Mouse (Mus musculus) CD4-positive, CD25-positive, alpha-beta regulatory T cell, adult 2 months (primary cell): ENCODE measurements around the gene Sp7.
A peak's percentile ranks its signal among the peaks of the same experiment; 100 is the strongest.

Source experiments
- DNase-seq: peaks from one replicate; pipeline ENCODE4 v3.0.0-alpha.2; 2012; ENCODE audit warnings: low read depth, low spot score

Sp7 gene

DNA sequence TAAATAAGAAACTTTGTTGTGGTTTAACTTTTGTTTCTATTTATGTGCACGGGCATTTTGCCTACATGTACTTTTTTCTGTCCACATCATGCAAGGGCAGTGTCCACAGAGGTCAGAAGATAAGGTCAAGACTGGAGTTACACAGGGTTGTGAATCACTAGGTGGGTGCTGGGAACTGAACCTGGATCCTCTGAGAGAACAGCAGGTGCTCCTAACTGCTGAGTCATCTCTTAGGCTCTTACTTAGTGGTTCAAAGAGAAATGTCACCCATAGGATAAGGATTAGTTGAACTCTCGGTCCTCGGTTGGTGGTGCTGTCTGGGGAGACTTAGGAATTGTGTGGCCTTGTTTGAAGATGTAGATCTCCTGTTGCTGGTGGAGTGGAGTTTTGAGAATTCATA, 22.0 kb upstream of the Sp7 start:
- DNase-seq: no peak

DNA sequence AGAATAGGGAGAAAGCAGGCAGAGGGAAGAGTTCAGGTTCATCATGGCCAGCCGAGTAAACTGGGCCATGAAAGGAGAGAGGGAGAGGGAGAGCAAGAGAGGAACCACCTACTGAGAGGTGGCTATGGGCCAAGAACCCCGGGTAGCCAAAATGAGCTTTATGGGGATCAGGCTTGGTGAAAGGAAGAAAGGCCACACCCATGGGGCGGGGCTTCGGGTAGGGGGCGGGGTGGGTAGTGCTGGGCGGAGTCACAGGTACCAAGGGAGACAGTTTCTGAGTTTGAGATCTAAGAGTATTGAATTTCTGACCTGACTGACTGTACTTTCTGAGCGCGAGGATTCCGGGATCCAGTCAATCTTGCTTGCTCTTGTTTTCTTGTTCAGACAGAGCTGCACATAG, 19.7 kb upstream of the Sp7 start:
- peak; percentile 31 for DNase-seq

DNA sequence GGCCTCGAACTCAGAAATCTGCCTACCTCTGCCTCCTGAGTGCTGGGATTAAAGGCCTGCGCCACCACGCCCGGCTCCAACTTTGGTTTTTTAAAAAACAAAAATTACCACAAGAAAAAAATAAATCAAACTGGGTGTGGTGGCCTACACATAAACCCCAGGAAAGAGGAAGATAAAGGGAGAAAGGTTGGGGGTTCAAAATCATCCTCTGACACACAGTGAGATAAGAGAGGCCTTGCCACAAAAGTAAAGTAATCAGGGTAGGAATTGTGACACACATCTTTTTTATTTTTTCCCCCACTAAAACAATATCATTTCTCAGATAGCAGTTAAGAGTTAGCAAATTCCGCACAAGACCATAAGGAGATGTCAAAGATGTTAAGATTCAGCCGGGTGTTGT, 16.7 kb upstream of the Sp7 start:
- no peak for DNase-seq

DNA sequence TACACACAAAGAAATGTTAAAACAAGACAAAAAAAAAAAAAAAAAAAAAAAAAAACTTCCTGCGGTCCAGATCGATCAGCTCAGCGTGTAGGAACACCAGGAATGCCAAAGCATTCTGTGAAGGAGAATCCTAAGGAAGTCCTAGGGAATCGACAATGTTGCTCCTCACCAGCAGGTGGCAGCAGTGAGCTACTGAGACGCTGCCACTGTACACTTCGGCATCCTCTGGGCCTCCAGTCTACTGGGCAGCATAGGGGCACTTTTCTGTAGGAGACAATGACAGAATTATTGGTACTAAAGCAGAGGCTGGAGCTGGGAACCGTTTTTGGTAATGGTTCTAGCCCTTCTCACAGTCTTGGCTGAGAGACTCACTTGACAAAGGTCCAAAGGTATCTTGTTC, 14.6 kb upstream of the Sp7 start:
- DNase-seq: peak; percentile 87

DNA sequence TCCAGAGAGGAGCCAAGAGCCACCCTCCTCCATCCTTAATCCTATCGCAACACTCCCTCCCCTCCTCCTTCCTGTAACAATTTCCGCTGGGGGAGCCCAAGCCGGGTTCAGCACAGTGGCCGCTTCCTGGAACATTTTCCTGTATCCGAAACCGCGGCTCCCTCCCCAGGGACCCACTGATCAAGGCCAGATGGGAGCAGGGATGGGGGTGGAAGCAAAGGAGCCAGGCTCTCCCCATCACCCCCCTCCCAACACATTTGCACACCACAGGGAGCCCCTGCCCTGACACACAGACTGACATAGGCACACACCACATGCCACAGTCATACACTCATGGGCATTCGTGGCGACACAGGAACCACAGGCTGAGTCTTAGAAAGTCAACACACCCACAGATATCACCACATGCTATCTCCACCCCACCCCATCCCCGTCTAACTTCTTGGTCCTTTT, 10.9 kb upstream of the Sp7 start:
- peak; percentile 42 for DNase-seq

DNA sequence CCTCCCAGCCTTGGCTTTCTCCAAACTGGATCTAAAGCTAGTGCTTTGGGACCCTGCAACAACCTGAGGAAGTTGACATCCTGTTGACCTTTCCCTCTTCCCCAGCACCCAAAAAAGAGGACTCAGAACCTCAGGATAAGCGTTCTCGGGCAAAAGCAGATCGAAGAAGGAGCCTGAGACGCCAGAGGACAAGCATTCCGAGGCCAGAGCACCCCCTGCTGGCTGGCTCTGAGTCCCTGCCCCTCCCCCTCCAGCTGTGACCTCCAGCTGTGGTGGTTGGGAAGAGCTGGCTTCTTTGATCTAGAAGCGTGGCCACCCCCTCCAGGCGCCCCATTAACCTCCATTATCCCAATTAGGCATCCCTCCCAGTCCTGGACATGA, 10.2 kb upstream of the Sp7 start:
- peak; percentile 90 for DNase-seq

DNA sequence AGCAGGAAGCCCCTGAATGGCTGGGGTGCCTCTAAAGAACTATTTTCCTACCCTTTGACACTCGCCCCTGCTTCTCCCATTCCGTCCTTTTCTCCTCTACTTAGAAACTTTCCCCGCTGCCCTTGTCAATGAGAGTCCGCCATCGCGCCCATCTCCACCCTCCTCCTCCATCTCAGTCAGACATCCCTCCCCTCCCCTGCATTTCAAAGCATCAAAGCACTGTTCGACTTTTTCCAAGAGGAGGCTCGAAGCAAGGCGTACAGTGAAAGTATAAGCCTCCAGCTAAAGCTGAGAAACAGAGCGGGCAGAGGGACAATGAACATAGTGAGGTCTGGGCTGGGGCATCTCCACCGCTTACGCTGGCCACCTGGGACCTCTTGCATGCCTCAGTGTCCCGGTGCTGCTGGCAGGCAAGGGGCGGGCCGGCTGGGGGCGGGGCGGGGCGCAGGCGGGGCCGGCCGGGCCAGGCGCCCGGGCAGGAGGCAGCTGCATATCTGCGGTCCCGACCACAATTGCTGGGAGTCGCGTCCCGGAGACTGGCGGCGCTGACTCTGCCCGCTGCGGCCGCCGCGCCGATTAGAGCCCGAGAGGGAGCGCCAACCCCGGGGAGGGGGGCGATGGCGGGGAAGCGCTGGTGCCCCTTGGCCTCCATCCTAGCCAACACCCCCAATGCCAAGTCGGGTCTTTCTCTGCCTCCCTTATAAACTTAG, 9.6 kb upstream of the Sp7 start:
- DNase-seq: peak; percentile 68

DNA sequence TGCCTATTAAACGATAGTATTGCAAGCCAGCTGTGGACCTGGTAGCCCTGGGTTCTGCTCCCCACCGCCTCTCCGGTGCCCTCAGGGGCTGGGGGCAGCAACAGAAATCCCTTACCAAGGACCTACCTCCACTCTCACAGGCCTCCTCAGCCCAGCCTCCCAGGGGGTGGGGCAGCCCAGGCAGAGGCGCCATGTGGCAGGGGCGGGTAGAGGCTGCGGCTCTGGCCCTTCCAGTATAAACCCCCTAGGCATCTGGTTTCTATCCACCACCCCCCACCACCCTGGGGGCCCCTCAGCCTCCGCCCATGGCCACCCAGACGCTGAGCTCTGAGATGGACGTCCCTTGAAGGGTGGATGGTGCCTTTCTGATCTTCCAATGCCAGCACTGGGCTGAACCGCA, 3.7 kb upstream of the Sp7 start:
- DNase-seq: no peak

DNA sequence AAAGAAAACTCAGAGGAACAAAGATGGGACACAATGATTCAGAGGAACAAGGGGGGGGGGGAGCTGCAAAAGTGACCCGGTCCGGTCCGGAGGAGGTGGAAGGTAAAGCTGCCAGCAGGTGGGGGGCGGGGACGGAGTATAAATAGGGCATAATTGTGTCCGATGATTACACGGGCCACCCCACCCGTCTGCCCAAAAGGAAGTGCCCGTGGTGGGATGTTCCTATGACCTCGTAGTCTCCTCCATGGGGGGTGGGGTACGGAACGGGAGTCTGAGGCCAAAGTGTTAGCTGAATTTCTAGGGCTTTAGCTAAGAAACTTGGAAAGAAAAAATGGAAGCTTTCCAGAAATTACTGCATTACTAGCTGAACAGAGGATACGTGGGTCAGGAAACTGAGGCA, 3.0 kb upstream of the Sp7 start:
- no peak for DNase-seq

DNA sequence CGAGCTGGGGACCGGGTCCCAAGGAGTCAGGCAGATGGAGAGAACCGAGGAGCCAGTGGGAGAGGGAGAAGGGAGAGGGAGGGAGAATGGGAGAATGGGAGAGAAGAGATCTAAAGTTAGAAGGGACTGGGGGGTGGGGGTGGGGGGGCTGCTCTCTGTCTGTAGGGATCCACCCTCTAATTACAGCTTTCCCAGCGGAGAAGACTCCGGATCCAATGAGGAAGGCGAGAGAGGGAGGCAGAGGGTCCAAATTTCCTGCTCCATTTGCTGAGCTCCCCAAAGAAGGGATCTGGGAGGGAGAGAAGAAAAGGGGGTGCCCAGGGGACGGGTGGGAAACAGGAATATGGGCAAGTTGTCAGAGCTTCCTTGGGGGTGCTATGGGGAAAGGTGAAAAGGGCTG, 744 bp downstream of the Sp7 start:
- no peak for DNase-seq

DNA sequence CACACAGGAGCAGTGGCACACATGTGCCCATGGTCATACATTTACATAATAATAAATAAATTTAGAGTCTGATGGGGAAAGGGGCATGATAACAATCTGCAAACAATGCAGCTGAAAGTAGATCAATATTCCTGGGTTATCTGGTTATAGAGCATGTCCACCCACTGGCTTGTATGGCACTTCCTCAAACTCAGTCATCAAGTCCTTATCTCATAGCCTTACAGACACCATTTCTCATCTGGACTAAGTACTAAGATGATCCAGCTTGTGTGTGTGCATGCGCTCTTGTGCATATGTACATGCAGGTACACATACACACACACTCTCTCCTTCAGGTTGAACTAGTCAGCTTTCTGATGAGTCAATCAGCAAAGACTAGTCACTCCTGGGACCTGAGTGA, 2.3 kb downstream of the Sp7 start:
- no peak for DNase-seq

DNA sequence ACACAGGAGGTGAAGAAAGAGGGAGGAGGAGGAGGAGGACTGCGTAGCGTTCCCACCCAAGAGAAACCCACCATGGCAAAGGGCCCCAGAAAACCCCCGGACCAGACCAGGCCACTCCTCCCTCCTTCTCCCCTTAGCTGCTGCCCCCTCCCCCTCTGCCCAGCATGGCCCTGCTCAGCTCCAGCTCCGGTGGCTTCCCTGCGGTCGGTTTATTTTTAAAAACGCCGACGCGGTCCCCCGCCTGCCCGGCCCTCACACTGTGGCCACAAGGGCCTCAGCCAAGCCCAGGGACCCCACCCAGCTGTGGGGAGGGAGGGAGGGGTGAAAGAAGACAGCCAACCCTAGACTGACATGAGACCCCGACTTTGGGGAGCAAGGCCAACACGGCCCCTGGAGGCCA, 4.3 kb downstream of the Sp7 start:
- DNase-seq: no peak

DNA sequence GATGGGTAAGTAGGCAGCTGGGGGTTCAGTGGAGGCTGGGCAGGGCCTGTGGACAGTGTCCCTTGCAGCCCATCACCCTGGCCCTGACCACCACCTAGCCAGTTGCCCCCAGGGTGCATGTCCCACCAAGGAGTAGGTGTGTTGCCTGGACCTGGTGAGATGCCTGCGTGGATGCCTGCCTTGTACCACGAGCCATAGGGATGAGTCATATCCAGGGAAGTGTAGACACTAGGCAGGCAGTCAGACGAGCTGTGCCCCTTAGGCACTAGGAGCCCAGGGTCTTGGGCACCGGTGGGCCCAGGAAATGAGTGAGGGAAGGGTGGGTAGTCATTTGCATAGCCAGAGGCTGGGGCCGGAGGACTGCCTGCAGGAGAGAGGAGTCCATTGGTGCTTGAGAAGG, 8.1 kb downstream of the Sp7 start:
- no peak for DNase-seq

DNA sequence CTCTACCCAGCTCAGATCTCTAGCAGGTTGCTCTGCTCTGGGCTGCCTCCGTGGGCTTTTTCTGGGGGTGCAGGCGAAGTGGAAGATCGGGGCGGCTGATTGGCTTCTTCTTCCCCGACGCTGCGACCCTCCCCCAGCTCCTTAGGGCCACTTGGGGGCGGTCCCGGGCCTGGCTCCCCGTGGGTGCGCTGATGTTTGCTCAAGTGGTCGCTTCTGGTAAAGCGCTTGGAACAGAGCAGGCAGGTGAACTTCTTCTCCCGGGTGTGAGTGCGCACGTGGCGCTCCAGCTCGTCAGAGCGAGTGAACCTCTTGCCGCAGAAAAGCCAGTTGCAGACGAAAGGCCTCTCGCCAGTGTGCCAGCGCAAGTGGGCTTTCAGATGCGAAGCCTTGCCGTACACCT, 8.9 kb downstream of the Sp7 start:
- DNase-seq: no peak

DNA sequence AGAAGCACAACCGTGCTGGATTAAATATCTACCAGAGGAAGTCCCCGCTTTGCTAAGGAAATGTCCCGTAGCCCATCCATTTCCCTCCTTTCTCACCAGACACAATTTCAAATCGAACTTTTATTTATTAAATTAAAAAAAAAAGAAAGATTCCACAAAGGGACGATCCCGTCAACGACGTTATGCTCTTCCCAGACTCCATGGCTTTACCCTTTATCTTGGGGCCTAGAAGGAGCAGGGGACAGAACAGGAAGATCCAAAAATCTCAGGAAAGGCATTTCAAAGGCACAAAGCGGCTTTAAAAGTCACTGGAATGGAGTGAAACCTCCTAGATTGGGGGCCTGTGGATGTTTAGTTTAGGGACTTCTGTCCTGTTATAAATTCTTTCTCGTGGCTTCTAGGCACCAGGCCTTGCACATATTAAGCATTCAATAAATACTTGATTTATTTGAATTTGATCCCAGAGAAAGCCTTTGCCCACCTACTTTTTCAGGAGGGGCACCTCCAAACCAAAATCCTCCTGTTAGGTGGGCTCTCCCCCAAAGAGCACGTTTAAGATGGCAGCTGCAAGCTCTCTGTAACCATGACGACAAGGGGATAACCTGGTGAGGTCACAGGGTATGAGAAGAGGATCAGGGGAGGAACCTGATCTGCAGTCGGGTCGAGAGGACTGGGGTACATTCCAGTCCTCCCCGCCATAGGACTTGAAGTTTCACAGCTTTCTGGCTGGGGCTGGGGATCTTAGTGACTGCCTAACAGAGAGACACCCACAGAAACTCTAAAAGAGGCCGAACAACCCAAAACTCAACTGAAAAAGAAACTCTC, 10.3 kb downstream of the Sp7 start:
- DNase-seq: no peak

DNA sequence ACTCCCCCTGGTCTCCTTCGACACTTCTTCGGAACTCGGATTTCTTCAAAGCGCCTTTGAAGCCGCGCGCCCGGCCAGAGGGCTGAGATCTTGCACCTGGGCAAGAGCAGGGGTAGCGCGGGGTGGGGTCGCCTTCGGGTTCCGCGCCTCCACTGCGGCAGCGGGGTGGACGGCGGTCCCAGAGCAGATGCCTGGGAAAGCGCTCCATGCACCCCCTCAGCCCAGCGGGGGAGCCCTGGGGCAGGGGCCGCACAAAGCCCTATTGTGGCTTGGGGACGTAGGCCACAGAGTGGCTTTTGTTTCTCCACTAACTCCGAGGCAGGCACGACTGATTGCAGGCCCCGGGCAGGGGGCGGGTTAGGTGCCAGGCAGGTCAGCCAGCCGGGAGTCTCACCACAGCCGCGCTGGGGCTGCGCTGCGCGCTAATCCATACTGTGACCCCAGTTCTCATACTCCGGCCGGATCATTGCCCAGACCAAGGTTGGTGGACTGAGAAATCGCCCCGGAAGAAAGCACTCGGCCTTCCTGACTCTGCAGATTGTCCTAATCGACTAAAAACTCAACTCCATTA, 11.0 kb downstream of the Sp7 start:
- peak; percentile 27 for DNase-seq

DNA sequence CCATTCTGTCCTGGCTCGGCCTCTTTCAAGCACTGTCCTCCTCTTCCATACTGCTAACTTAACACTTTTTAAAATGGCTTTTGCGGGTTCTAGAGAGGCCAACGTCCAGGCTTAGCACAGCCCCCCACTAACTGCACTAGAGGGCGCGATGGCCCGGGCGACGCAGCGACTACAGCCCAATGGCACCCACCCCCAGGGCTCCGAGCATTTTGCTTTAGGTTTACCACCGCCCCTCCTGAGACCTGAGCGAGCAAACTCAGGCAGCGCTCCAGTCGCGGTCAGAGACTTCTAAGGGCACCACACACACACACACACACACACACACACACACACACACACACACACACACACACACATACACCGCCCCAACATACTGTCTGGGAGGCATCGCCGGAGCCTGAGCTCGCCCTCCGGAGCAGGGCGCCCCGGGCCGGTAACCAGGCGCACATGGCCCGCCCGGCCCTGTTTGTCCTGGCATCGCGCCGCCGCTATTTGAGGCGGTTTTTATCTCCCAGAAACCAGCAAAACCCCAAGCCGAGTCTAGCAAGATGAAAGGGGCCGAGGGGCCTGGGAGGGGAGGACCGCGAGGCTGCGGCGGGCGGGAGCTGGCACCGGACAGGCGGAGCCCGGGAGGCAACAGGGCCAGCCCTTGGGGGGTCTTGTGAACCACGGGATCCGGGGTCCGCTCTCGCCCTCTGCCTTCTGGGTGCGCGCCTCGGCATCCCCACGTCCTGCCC, 11.7 kb downstream of the Sp7 start:
- DNase-seq: peak; percentile 44

DNA sequence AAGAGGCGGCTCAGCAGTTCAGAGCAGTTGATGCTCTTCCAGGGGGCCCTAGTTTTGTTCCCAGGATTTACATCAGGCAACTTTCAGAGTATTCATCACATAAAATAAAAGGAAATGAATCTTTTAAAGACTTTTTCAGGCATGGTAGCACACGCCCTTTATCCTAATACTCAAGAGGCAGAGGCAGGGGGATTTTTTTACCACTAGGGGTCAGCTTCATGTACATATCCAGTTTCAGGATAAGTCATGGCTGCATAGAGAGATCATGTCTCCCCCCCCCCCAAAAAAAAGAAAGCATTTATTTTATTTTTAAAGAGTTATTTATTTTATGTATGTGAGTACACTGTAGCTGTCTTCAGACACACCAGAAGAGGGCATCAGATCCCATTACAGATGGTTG, 13.0 kb downstream of the Sp7 start:
- no peak for DNase-seq

DNA sequence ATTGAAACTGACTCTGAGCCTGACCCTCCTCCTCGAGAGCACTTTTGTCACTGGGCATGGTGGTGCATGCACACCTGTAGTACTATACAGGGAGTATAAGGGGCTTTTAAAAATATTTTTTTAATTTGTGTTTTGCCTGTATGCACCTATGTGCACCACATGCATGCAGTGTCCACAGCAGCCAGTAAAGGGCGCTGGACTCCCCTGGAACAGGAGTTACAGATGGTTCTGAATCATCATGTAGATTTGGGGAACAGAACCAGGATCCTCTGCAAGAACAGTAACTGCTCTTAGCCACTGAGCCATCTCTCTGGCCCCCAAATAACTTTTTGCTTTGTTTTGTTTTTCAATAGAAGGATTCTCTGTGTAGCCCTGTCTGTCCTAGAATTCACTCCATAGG, 14.8 kb downstream of the Sp7 start:
- DNase-seq: peak; percentile 25

DNA sequence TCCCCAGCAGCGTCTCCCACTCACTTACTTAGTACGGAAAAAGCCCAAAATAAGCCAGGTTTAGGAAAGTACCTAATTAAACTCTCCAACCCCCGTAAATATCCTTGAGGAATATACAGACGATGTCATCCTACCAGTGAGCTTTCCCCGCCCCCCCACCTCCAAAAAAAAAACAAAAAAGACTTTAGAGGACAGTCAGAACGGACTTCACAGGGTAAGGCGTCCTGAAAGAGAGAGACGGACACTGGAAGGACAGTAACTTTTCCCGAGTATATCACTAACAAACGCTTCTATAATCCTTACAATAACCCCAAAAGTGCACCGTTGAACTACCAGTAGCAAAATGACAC, 16.1 kb downstream of the Sp7 start:
- no peak for DNase-seq

DNA sequence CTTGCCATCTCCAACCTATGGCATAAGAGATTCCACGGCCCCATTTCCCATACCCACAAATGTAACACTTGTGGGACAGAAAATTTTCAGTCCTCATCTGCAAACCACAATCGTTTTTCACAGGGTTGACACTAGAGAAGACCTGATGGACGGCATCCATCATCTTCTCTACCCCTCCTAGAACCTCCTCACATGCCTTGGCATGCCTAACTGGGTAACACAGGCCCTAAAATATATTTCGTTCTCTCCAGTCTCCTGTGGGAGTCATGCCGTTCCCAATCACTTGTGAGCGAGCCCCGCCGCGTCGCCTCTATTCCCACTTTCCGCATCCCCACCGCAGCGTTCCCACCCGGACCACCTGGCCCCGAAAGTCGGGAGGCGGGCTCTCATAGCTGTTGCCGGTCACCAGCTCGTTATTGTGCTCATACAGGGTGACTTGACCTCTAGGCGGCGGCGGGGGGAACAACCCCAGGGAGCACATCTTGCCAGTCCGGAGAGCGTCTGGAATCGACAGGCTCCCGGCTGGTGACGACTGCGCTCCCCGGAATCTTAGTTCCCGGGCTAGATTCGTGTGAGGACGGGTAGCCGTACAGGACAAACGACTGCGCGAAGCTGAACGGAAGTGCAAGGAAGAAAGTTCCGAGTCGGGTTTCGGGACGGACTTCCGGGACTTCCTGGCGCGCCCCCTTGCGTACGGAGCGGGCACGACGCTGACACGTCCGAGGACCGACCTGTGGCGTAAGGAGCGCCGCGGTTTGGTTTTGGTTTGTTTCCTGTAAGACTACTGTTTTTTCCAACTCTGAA, 16.6 kb downstream of the Sp7 start, which contains the start of gene Aaas:
Aaas (minus strand) TSS at position 634 of the 804 bp plus-strand sequence.
- peak; percentile 98 for DNase-seq
